Mouse (Mus musculus) layer of hippocampus, adult 2 months (tissue): ENCODE results near the gene Srsf2. TPM values are rescaled to one million over a fixed set of nuclear protein-coding genes. Genes with fewer than 3 reads are reported as not detected.

Experiments used
- DNase-seq, 2 experiments: peaks; one replicate each; pipeline ENCODE4 v3.0.0; 2022; ENCODE audit warnings: low spot score in 2 of 2
- H3K27ac ChIP-seq: fragments of 200-600 bp; 2 replicates; pipeline ENCODE4 v1.8.1; 2022
- H3K4me3 ChIP-seq: fragments of 200-600 bp; 2 replicates; pipeline ENCODE4 v1.8.1; 2022; ENCODE audit warnings: mild to moderate bottlenecking
- CTCF ChIP-seq: fragments of 200-600 bp; conservative IDR thresholded peaks from 2 replicates; pipeline ENCODE4 v1.8.1; 2022; ENCODE audit warnings: antibody characterized with exemption, mild to moderate bottlenecking, moderate library complexity
- total RNA-seq, 2 experiments: library from RNA; stranded (reverse); gene quantifications; 2 replicates each; pipeline ENCODE4 v1.2.3; 2021

Gene Srsf2
- total RNA-seq, 2 experiments from 2014 or later = 163 to 180 TPM

GRCm38 (mm10) chr11:116809520-116809919 lies 43.4 kb downstream of the Srsf2 start:
- H3K27ac ChIP-seq = no peak overlapping the region
- DNase-seq = no peak
- no peak overlapping the region for H3K4me3 ChIP-seq
- no peak for TF ChIP-seq CTCF

- DNase-seq = no peak
- no peak overlapping the region for H3K4me3 ChIP-seq
- H3K27ac ChIP-seq = no peak overlapping the region
- no peak for TF ChIP-seq CTCF
These were observed 44.0 kb downstream of the Srsf2 start for GRCm38 (mm10) chr11:116808811-116809395.

GRCm38 (mm10) chr11:116807938-116808606 lies 44.8 kb downstream of the Srsf2 start:
- peak; percentile 91 for TF ChIP-seq CTCF
- no peak overlapping the region for H3K4me3 ChIP-seq
- peak; percentile 83 to 88 for DNase-seq
- peak overlapping the region; percentile 43 for H3K27ac ChIP-seq

- Histone ChIP-seq H3K4me3 (no peak overlapping the region), H3K27ac (peak overlapping the region; percentile 43; the same call in 1 of the 2 replicates)
- no peak for DNase-seq
- TF ChIP-seq CTCF = no peak
These were observed 45.4 kb downstream of the Srsf2 start for GRCm38 (mm10) chr11:116807526-116807925.

GRCm38 (mm10) chr11:116807116-116807515 lies 45.8 kb downstream of the Srsf2 start:
- Histone ChIP-seq H3K4me3 (no peak overlapping the region), H3K27ac (no peak overlapping the region)
- TF ChIP-seq CTCF = peak; percentile 34
- DNase-seq = no peak

GRCm38 (mm10) chr11:116806136-116807071 lies 46.5 kb downstream of the Srsf2 start:
- no peak overlapping the region for H3K4me3 ChIP-seq
- TF ChIP-seq CTCF = no peak
- DNase-seq = no peak
- H3K27ac ChIP-seq = peak overlapping the region; percentile 49

- no peak for DNase-seq
- TF ChIP-seq CTCF = no peak
- H3K27ac ChIP-seq = no peak overlapping the region
- no peak overlapping the region for H3K4me3 ChIP-seq
These were observed 50.2 kb downstream of the Srsf2 start for GRCm38 (mm10) chr11:116802709-116803108.

GRCm38 (mm10) chr11:116801106-116801505 lies 51.8 kb downstream of the Srsf2 start:
- no peak overlapping the region for H3K4me3 ChIP-seq
- DNase-seq = no peak
- H3K27ac ChIP-seq = no peak overlapping the region
- TF ChIP-seq CTCF = no peak

Other genes starting within 250 kb of the Srsf2 start
- 1 to 10 TPM; 1.4 to 1.6 TPM for gene Rhbdf2, start 226.1 kb downstream of the Srsf2 start, total RNA-seq
- 1 to 10 TPM; 5.6 to 5.7 TPM for gene Prcd, start 199.6 kb downstream of the Srsf2 start, total RNA-seq
- 10 to 100 TPM; 71.9 to 73.5 TPM for gene Cygb, start 198.8 kb downstream of the Srsf2 start, total RNA-seq
- gene St6galnac1, start 77.6 kb downstream of the Srsf2 start, total RNA-seq = not detected
- 10 to 100 TPM; 20.0 to 23.4 TPM for gene Mxra7, start 25.0 kb downstream of the Srsf2 start, total RNA-seq
- 10 to 100 TPM; 23.0 to 26.8 TPM for gene Mettl23, start 9.8 kb downstream of the Srsf2 start, total RNA-seq
- gene Jmjd6, start 9.6 kb downstream of the Srsf2 start, total RNA-seq = 10 to 100 TPM; 26.2 to 32.2 TPM
- gene Mfsd11, start 654 bp downstream of the Srsf2 start, total RNA-seq = 10 to 100 TPM; 41.0 to 41.6 TPM
- 10 to 100 TPM; 51.0 to 51.2 TPM for gene Mgat5b, start 65.8 kb upstream of the Srsf2 start, total RNA-seq